Mouse (Mus musculus) neural tube, embryonic 11.5 days (tissue): ENCODE results near the gene Gm28051. TPM values are rescaled to one million over a fixed set of nuclear protein-coding genes. Genes with fewer than 3 reads are reported as not detected.

Experiments
- ATAC-seq: fragments of 200-750 bp; cut with Nextera tagmentation; 2 replicates; pipeline ENCODE4 v1.8.0; 2017; ENCODE audit warnings: moderate number of reproducible peaks, mild to moderate bottlenecking, moderate TSS enrichment, moderate library complexity; ENCODE audit not compliant: insufficient read depth, low FRiP score, low TSS enrichment
- DNase-seq: peaks from one replicate; pipeline ENCODE4 v3.0.0-alpha.2; 2015; ENCODE audit warnings: low spot score
- H3K27ac ChIP-seq: fragments of 300-500 bp; sonication (generic); 2 replicates; pipeline ENCODE4 v1.5.1; 2014; ENCODE audit warnings: low read depth, mild to moderate bottlenecking, low read length
- H3K27me3 ChIP-seq: fragments of 300-500 bp; sonication (generic); 2 replicates; pipeline ENCODE4 v1.6.1; 2014; ENCODE audit warnings: mild to moderate bottlenecking, low read length, mixed read lengths; ENCODE audit not compliant: control insufficient read depth, insufficient read depth
- H3K36me3 ChIP-seq: fragments of 300-500 bp; sonication (generic); 2 replicates; pipeline ENCODE4 v1.6.1; 2014; ENCODE audit warnings: mild to moderate bottlenecking, low read length, moderate library complexity, mixed read lengths; ENCODE audit not compliant: control insufficient read depth, insufficient read depth
- H3K4me1 ChIP-seq: fragments of 300-500 bp; sonication (generic); 2 replicates; pipeline ENCODE4 v1.6.1; 2014; ENCODE audit warnings: low read length, mixed read lengths; ENCODE audit not compliant: control insufficient read depth, insufficient read depth
- H3K4me2 ChIP-seq: fragments of 300-500 bp; sonication (generic); 2 replicates; pipeline ENCODE4 v1.6.1; 2014; ENCODE audit warnings: low read depth, mild to moderate bottlenecking, moderate library complexity
- H3K4me3 ChIP-seq: fragments of 300-500 bp; sonication (generic); 2 replicates; pipeline ENCODE4 v1.5.1; 2014; ENCODE audit warnings: low read depth, low read length
- H3K9ac ChIP-seq: fragments of 300-500 bp; sonication (generic); 2 replicates; pipeline ENCODE4 v1.6.1; 2014; ENCODE audit warnings: mild to moderate bottlenecking, low read length
- H3K9me3 ChIP-seq: fragments of 300-500 bp; sonication (generic); 2 replicates; pipeline ENCODE4 v1.6.1; 2016; ENCODE audit warnings: low read length; ENCODE audit not compliant: control insufficient read depth
- WGBS: fragments of 180-500 bp; shearing (Covaris S2); extraction: QIAGEN DNeasy Blood & Tissue Kit; methylation state at CpG from one replicate; pipeline ENCODE4 v1.1.7; 2014; 5-methylcytosine and 5-hydroxymethylcytosine counted together
- polyA plus RNA-seq: library from polyadenylated mRNA; unstranded; fragments of >200 nt; fragmentation: Nextera tagmentation; extraction: Ambion mirVana; gene quantifications from 2 replicates; pipeline ENCODE4 v1.2.1, GENCODE M21; 2014

The Gm28051 gene
- polyA plus RNA-seq, 1 experiment from 2014 or later: not detected

- Histone ChIP-seq H3K27me3 (no peaks in the 10 kb centered on the region), H3K4me3 (no peak overlapping the region), H3K27ac (no peak overlapping the region), H3K36me3 (no peaks in the 10 kb centered on the region), H3K9ac (no peak overlapping the region), H3K4me2 (no peak overlapping the region), H3K9me3 (no peaks in the 10 kb centered on the region), H3K4me1 (peaks cover 4% of the 10 kb centered on the region)
- no peak for DNase-seq
- WGBS: 90% methylated on average over 5 of the region's 5 CpGs
- no peak for ATAC-seq
These were observed 75.5 kb downstream of the Gm28051 start for GRCm38 (mm10) chr12:102682085-102682484.

GRCm38 (mm10) chr12:102681590-102681989, 76.0 kb downstream of the Gm28051 start:
- Histone ChIP-seq H3K9ac (no peak overlapping the region), H3K4me3 (no peak overlapping the region), H3K27me3 (no peaks in the 10 kb centered on the region), H3K4me2 (no peak overlapping the region), H3K27ac (no peak overlapping the region), H3K4me1 (peaks cover 4% of the 10 kb centered on the region), H3K9me3 (no peaks in the 10 kb centered on the region), H3K36me3 (no peaks in the 10 kb centered on the region)
- whole genome bisulfite sequencing: 80% methylated on average over 7 of the region's 7 CpGs
- no peak for ATAC-seq
- no peak for DNase-seq

GRCm38 (mm10) chr12:102678820-102679219, 78.7 kb downstream of the Gm28051 start:
- no peak overlapping the region for H3K4me3 ChIP-seq
- H3K36me3 ChIP-seq: no peaks in the 10 kb centered on the region
- H3K27ac ChIP-seq: no peak overlapping the region
- H3K4me2 ChIP-seq: no peak overlapping the region
- DNase-seq (peak; percentile 44), ATAC-seq (no peak)
- no peaks in the 10 kb centered on the region for H3K9me3 ChIP-seq
- H3K4me1 ChIP-seq: peaks cover 4% of the 10 kb centered on the region; the same call in 1 of the 2 replicates
- no peaks in the 10 kb centered on the region for H3K27me3 ChIP-seq
- no peak overlapping the region for H3K9ac ChIP-seq
- 40% methylated on average over 6 of the region's 6 CpGs for WGBS

- Histone ChIP-seq H3K27me3 (no peaks in the 10 kb centered on the region), H3K4me2 (no peak overlapping the region), H3K27ac (no peak overlapping the region), H3K4me3 (no peak overlapping the region), H3K36me3 (no peaks in the 10 kb centered on the region), H3K9me3 (no peaks in the 10 kb centered on the region), H3K9ac (no peak overlapping the region), H3K4me1 (peaks cover 4% of the 10 kb centered on the region; the same call in 1 of the 2 replicates)
- DNase-seq (no peak), ATAC-seq (no peak)
- 82% methylated on average over 3 of the region's 3 CpGs for WGBS
These were observed 80.5 kb downstream of the Gm28051 start for GRCm38 (mm10) chr12:102677089-102677488.

- 87% methylated on average over 10 of the region's 10 CpGs for WGBS
- H3K27ac ChIP-seq: no peak overlapping the region
- H3K4me2 ChIP-seq: no peak overlapping the region
- no peaks in the 10 kb centered on the region for H3K9me3 ChIP-seq
- ATAC-seq (no peak), DNase-seq (no peak)
- H3K4me3 ChIP-seq: no peak overlapping the region
- H3K9ac ChIP-seq: no peak overlapping the region
- H3K4me1 ChIP-seq: peaks cover 4% of the 10 kb centered on the region; the same call in 1 of the 2 replicates
- no peaks in the 10 kb centered on the region for H3K36me3 ChIP-seq
- no peaks in the 10 kb centered on the region for H3K27me3 ChIP-seq
These were observed 83.0 kb downstream of the Gm28051 start for GRCm38 (mm10) chr12:102674556-102674955.

- WGBS: 94% methylated on average over 13 of the region's 13 CpGs
- Histone ChIP-seq H3K27ac (no peak overlapping the region), H3K4me3 (no peak overlapping the region), H3K9ac (no peak overlapping the region), H3K36me3 (no peaks in the 10 kb centered on the region), H3K4me1 (peaks cover 4% of the 10 kb centered on the region; the same call in 1 of the 2 replicates), H3K4me2 (no peak overlapping the region), H3K9me3 (no peaks in the 10 kb centered on the region), H3K27me3 (no peaks in the 10 kb centered on the region)
- DNase-seq: no peak
- ATAC-seq: no peak
These were observed 83.4 kb downstream of the Gm28051 start for GRCm38 (mm10) chr12:102674123-102674522.

GRCm38 (mm10) chr12:102672857-102673839, 84.4 kb downstream of the Gm28051 start:
- no peaks in the 10 kb centered on the region for H3K36me3 ChIP-seq
- H3K4me3 ChIP-seq: no peak overlapping the region
- ATAC-seq (no peak), DNase-seq (no peak)
- no peaks in the 10 kb centered on the region for H3K4me1 ChIP-seq
- H3K27ac ChIP-seq: no peak overlapping the region
- WGBS: 87% methylated on average over 20 of the region's 20 CpGs
- no peaks in the 10 kb centered on the region for H3K9me3 ChIP-seq
- H3K27me3 ChIP-seq: no peaks in the 10 kb centered on the region
- no peak overlapping the region for H3K9ac ChIP-seq
- H3K4me2 ChIP-seq: no peak overlapping the region

GRCm38 (mm10) chr12:102672176-102672575, 85.4 kb downstream of the Gm28051 start:
- H3K4me1 ChIP-seq: no peaks in the 10 kb centered on the region
- ATAC-seq: no peak

GRCm38 (mm10) chr12:102670848-102671247, 86.7 kb downstream of the Gm28051 start:
- H3K27ac ChIP-seq: no peak overlapping the region

More at GRCm38 (mm10) chr12:102672176-102672575, 85.4 kb downstream of the Gm28051 start:
- no peaks in the 10 kb centered on the region for H3K27me3 ChIP-seq
- H3K4me2 ChIP-seq: no peak overlapping the region
- H3K4me3 ChIP-seq: no peak overlapping the region
- H3K9me3 ChIP-seq: no peaks in the 10 kb centered on the region
- H3K9ac ChIP-seq: no peak overlapping the region
- WGBS: 75% methylated on average over 8 of the region's 8 CpGs
- no peaks in the 10 kb centered on the region for H3K36me3 ChIP-seq
- DNase-seq: no peak
- H3K27ac ChIP-seq: no peak overlapping the region

More at GRCm38 (mm10) chr12:102670848-102671247, 86.7 kb downstream of the Gm28051 start:
- DNase-seq: no peak
- no peak overlapping the region for H3K4me3 ChIP-seq
- no peak for ATAC-seq
- no peak overlapping the region for H3K9ac ChIP-seq
- H3K27me3 ChIP-seq: no peaks in the 10 kb centered on the region
- no peaks in the 10 kb centered on the region for H3K9me3 ChIP-seq
- no peaks in the 10 kb centered on the region for H3K36me3 ChIP-seq
- no peaks in the 10 kb centered on the region for H3K4me1 ChIP-seq
- no peak overlapping the region for H3K4me2 ChIP-seq
- 37% methylated on average over 8 of the region's 8 CpGs for WGBS
